Mouse (Mus musculus): ENCODE results near the gene Usp4.
A peak's percentile ranks its signal among the peaks of the same experiment; 100 is the strongest.
"Not testable (repeated sequence)": the region's sequence is repeated elsewhere in the genome, so short reads cannot be mapped to it uniquely, and the experiment has no call there.

Gene Usp4

DNA sequence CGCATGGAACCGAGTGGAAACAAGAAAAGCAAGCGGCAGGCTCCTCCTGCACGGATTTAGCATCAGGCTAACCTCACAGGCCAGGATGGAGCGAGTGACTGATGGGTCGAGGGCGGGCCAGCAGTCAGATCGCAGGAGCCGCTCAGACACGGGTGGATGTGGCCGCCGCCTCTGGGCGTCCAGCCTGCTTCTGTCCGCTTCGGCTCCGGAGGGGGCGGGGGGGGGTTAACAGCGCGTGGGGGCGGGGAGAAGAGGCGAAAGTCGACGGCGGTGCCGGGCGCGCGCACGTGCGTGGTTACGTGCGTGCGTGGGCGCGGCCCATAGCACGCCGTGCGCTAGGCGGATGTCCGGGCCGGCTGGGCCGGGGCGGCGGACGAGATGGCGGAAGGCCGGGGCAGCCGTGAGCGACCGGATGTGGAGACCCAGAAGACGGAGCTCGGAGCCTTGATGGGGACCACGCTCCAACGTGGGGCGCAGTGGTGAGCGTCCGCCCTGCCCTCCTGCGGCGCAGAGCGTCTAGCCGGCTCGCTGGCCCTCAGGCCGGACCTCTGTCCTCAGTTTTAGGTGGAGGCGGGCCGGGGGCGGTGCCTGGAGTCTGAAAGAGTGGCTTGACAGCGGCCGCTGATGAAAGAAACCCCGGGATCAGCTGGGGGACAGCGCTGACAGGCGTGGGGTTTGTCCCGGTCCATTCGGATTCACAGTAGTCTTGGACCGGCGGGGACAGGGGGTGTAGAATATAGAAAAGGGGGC lies at the start of gene Usp4:
Usp4 (plus strand) TSS at position 314 of the 750 bp plus-strand sequence.
- peak; percentile 76 for DNase-seq (ENCODE audit: low spot score)

DNA sequence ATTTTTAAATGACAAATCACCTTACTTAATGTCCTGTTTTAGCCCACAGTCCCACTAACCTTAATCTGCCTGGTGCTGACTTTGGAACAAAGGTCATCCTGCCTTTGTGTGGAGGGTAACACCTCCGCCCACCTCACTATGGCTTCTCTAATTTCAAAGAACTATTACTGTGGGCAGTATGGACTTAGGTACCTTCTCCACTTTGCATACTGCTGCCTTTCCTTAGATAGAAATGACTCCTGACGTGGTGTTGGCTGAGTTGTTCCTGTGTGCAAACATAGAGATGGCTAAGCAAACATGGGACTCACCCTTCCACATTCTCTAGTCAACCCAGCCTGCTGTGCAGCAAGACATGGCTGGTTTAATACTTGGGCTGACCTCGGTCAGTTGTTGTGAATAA lies 45.8 kb upstream of the Usp4 start:
- DNase-seq (ENCODE audit: low spot score) = no peak

- no peak for DNase-seq (ENCODE audit: low spot score)
These were observed 42.9 kb upstream of the Usp4 start for GRCm38 (mm10) chr9:108304716-108305115.

DNA sequence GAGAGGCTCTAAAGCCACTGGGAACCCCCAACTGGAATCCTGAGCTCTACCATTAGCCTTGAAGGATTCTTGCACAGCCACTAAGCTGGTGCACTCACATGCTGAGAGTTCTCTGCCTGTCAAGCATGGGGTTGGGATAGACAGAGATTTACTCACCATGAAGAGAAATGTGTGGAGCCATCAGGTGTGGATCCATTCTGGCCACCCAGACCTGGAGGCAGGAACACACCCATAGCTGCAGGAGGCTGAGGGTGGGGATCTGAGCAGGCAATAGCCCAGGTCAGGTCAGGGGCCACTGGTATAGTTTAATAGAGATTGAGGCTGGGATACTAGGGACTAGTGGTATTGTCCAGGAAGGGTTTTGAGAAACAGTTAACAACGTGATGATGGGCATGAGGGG lies 42.5 kb upstream of the Usp4 start:
- no peak for DNase-seq (ENCODE audit: low spot score)

- peak; percentile 95 for DNase-seq (ENCODE audit: low spot score)
These were observed 41.8 kb upstream of the Usp4 start, which contains the start of the genes Rhoa and Tcta for GRCm38 (mm10) chr9:108305629-108306520. Gene Rhoa, plus strand, starts transcription at chr9:108306129. Gene Tcta, minus strand, starts transcription at chr9:108306160.

DNA sequence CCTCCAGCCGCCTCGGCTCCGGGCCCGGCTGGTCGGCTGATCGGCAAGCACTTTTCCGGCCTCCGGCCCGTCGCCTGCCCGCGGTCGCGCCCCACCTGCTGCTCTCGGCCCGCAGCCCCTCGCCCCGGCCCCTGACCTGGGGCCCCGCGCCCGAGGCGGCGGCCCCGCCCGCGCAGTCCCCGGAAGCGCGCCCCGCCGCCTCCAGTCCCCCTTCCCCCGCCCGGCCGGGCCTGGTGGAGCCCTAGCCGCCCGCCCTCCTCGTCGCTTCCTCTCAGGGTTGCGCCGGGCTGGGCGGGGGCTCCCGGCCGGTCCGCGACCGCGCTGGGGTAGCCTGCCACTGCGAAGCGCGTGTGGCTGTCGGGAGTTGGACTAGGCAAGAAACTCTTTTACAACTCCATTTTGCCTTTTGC lies 41.1 kb upstream of the Usp4 start:
- DNase-seq (ENCODE audit: low spot score) = peak; percentile 62

GRCm38 (mm10) chr9:108307021-108307807 lies 40.4 kb upstream of the Usp4 start:
- DNase-seq (ENCODE audit: low spot score) = no peak

- DNase-seq (ENCODE audit: low spot score) = no peak
These were observed 39.5 kb upstream of the Usp4 start for GRCm38 (mm10) chr9:108308141-108308540.

GRCm38 (mm10) chr9:108317572-108317971 lies 30.1 kb upstream of the Usp4 start:
- DNase-seq (ENCODE audit: low spot score) = no peak

GRCm38 (mm10) chr9:108318462-108318861 lies 29.2 kb upstream of the Usp4 start:
- DNase-seq (ENCODE audit: low spot score) = no peak

GRCm38 (mm10) chr9:108322054-108322453 lies 25.6 kb upstream of the Usp4 start:
- DNase-seq (ENCODE audit: low spot score) = not testable (repeated sequence)

- DNase-seq (ENCODE audit: low spot score) = no peak
These were observed 22.9 kb upstream of the Usp4 start for GRCm38 (mm10) chr9:108324784-108325183.

DNA sequence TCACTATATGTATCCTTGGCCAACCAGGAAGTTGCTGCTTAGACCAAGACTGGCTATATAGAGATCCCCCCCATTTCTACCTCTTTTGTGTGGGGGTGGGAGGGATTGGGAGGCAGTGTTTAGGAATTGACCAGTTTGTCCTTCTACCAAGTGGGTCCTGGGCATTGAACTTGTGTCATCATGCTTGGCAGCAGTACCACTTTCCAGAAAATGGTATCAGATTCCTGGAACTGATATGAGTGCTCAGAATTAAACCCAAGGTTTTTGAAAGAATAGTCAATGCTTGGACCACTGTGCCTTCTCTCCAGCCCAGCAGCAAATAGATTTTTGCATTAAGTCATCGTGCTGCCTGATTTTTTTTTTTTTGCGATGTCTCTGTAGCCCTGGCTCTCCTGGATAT lies 21.8 kb upstream of the Usp4 start:
- no peak for DNase-seq (ENCODE audit: low spot score)

DNA sequence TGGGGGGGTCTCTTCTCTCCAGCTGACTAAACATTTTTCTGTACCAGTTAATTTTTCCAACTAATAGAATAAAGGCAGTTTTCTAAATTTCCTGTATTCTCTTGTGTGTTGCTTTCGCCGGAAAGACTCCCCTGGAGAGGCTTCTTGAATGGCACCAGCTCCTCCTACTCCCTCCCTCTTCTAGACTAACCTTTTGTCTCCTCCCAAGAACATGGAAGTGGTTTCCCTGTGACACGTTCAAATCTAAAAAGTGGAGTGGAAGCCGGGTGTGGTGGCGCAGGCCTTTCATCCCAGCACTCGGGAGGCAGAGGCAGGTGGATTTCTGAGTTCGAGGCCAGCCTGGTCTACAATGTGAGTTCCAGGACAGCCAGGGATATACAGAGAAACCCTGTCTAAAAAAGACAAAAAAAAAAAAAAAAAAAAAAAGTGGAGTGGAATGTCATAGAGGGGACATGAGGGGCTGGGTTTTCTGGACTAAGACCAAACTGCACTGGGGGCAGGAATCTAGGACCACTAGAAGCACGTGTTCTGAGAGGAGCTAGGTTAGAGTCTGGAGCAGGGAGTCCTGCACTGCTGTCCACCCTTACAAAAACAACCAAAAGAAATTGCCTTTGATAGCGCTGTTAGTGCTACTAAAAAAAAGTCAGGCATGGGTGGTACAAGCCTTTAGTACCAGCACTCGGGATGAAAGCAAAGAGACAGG lies 9.7 kb upstream of the Usp4 start:
- DNase-seq (ENCODE audit: low spot score) = no peak

GRCm38 (mm10) chr9:108338551-108338885 lies 9.1 kb upstream of the Usp4 start:
- DNase-seq (ENCODE audit: low spot score) = no peak

GRCm38 (mm10) chr9:108338886-108339781 lies 8.5 kb upstream of the Usp4 start, which contains the start of gene Gpx1:
Gene Gpx1, plus strand, starts transcription at chr9:108338903.
- DNase-seq (ENCODE audit: low spot score) = peak; percentile 82

- DNase-seq (ENCODE audit: low spot score) = no peak
These were observed 7.8 kb upstream of the Usp4 start for GRCm38 (mm10) chr9:108339886-108340257.

DNA sequence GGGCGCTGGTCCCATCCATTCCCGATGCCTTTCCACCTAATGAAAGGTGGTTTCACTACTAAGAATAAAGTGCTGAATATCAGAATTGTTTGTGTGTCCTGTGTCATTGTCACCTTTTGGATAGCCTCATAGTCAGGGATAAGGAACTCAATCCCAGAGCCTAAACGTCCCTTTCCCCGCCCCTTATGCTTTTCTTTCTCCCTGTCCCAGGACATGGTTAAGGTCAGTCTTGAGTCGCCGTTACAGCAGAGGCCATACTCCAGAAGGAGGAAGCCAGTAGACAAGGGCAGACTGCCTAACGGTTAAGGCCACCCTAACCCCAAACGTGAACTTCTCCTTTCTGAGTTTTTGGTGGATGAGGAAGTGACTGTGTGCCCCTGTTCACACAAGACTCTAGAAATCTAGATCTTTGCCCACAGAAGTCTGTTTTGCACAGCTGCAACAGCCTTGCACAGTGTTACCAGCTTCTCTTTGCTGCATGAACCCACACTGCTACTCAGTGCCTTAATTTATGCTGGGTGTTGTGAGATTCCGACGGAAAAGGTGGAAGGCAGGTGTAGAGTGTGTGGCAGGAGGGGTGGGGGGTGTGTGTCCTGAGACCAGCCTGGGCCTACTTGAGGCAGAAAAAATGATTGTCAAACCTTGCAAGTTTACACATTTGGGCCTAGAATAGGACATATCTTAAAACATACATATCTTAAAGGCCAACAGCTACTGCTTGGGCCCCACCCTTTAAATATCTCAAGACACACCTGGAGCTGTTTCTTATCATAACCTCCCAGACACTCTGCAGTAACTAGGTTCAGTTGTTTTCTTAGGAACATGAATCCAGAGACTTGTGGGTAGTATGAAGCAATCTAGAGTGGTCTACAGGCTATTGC lies 7.2 kb upstream of the Usp4 start:
- no peak for DNase-seq (ENCODE audit: low spot score)

- no peak for DNase-seq (ENCODE audit: low spot score)
These were observed 6.5 kb upstream of the Usp4 start for GRCm38 (mm10) chr9:108341139-108341475.

DNA sequence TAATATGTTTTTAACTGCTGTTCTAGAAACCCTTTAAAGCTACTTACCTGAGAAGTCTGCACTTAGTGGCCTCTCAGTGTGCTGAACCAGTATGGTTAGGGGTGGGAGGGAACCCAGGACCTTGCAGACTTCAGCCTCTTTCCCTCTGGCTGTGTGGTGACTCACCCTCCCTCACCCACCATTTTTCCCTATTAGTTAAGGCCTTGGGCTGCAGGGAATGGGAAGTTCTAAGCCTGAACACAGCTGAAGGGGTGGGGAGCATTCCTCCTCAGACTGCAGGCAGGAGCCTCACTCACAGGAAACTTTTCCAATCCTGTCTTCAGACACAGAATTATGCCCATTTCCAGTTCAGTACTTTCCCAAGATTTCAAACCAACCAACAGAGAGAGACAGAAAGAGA lies 5.9 kb upstream of the Usp4 start:
- no peak for DNase-seq (ENCODE audit: low spot score)
